Mouse (Mus musculus): ENCODE measurements around the gene Lilra5. TPM values are rescaled to one million over a fixed set of nuclear protein-coding genes. Genes with fewer than 3 reads are reported as not detected.
"Not testable (repeated sequence)": the region's sequence is repeated elsewhere in the genome, so short reads cannot be mapped to it uniquely, and the experiment has no call there.

The Lilra5 gene
- polyA plus RNA-seq, 1 experiment from 2014 or later: 0.43 TPM

DNA sequence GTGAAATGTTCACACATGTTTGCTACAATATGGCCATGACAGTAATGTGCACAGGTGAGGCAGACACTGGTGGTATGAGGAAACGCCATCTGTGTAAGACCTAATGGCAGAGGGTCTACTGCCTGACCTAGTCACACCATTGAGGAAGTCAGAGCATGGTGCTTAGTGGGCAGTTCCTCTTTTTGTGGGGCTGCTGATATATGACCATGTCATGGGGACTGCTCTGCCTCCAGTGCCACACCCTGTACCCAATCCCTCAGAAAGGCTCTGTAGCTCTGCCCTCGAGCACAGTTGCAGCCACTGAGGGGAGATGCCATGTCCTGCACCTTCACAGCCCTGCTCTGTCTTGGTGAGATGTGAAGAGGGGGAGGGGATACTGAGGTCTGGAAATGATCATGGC is 36.3 kb downstream of the Lilra5 start:
- not testable (repeated sequence) for H3K4me3 ChIP-seq (replicated peaks); H3K9ac ChIP-seq; H3K36me3 ChIP-seq; H3K27ac ChIP-seq; H3K27me3 ChIP-seq; ATAC-seq (ENCODE audit: low read depth); H3K4me2 ChIP-seq; H3K4me1 ChIP-seq (replicated peaks); H3K9me3 ChIP-seq (replicated peaks)
- 15% methylated on average over 2 of the region's 2 CpGs for WGBS (ENCODE audit: insufficient replicate concordance)
- peak; percentile 3 for DNase-seq

DNA sequence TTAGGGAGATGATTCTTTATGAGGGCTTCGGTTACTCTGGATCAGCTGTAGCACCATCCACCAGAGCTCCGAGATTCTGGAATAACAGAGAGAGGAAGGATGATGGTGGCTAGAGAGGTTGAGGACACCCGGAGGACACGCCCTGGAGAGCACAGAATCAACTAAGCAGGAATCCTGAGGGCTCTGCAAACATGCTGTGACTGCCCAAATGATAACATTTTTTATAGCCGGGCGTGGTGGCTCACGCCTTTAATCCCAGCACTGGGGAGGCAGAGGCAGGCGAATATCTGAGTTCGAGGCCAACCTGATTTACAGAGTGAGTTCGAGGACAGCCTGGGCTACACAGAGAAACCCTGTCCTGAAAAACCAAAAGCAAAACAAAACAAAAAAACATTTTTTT is 37.9 kb downstream of the Lilra5 start:
- H3K4me1 ChIP-seq (replicated peaks); H3K27ac ChIP-seq; DNase-seq; H3K4me2 ChIP-seq; H3K9ac ChIP-seq; H3K4me3 ChIP-seq (replicated peaks); ATAC-seq (ENCODE audit: low read depth); H3K27me3 ChIP-seq; H3K36me3 ChIP-seq; H3K9me3 ChIP-seq (replicated peaks): not testable (repeated sequence)
- WGBS (ENCODE audit: insufficient replicate concordance): 74% methylated on average over 10 of the region's 10 CpGs

DNA sequence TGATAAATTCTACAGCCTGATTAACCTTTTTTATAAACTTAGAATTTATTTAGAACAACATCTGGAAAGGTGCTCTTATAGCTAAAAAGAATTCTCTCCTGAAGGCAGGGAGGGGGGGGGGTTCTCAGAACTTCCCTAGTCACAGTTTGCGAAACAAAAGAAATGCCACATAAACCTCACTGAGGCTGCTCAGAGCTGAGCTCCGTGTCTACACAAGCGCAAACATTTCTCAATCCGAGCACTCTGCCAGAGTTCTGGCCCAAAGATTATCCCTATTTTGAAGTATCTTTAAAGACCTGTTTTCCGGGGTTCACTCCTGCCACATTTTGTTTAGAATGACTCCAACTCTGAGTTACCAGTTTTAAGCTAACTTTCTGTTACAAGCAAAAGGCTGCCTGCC is 55.1 kb downstream of the Lilra5 start:
- WGBS (ENCODE audit: insufficient replicate concordance): 62% methylated on average over 5 of the region's 5 CpGs
- no peak overlapping the region for H3K27ac ChIP-seq
- H3K4me3 ChIP-seq (replicated peaks): no peak overlapping the region
- H3K9me3 ChIP-seq (replicated peaks): no peaks in the 10 kb centered on the region
- no peak overlapping the region for H3K4me2 ChIP-seq
- no peak for DNase-seq
- no peaks in the 10 kb centered on the region for H3K36me3 ChIP-seq
- ATAC-seq (ENCODE audit: low read depth): no peak
- H3K27me3 ChIP-seq: no peaks in the 10 kb centered on the region
- no peaks in the 10 kb centered on the region for H3K4me1 ChIP-seq (replicated peaks)
- H3K9ac ChIP-seq: no peak overlapping the region

Other genes with a start within 250 kb of the Lilra5 start
- 1.4 and 1.8 TPM in 2 replicates for gene Lair1, start 174.6 kb upstream of the Lilra5 start, polyA plus RNA-seq (2015; fragmentation: Nextera tagmentation; extraction: Ambion mirVana)
- gene Ttyh1, start 118.3 kb upstream of the Lilra5 start, polyA plus RNA-seq (2015; fragmentation: Nextera tagmentation; extraction: Ambion mirVana): 0.36 and 0.52 TPM in 2 replicates
- 16.3 and 22.9 TPM in 2 replicates for gene Leng8, start 100.7 kb upstream of the Lilra5 start, polyA plus RNA-seq (2015; fragmentation: Nextera tagmentation; extraction: Ambion mirVana)
- gene Leng9, start 87.4 kb upstream of the Lilra5 start, polyA plus RNA-seq (2015; fragmentation: Nextera tagmentation; extraction: Ambion mirVana): 0.83 and 0.88 TPM in 2 replicates
- 8.0 and 8.5 TPM in 2 replicates for gene Cdc42ep5, start 72.9 kb upstream of the Lilra5 start, polyA plus RNA-seq (2015; fragmentation: Nextera tagmentation; extraction: Ambion mirVana)
- not detected in 2 replicates for gene Ncr1, start 100.0 kb downstream of the Lilra5 start, polyA plus RNA-seq (2015; fragmentation: Nextera tagmentation; extraction: Ambion mirVana)
- 4.3 and 4.6 TPM in 2 replicates for gene Gp6, start 160.0 kb downstream of the Lilra5 start, polyA plus RNA-seq (2015; fragmentation: Nextera tagmentation; extraction: Ambion mirVana)
- 7.7 and 7.9 TPM in 2 replicates for gene Rdh13, start 207.9 kb downstream of the Lilra5 start, polyA plus RNA-seq (2015; fragmentation: Nextera tagmentation; extraction: Ambion mirVana)
- gene Eps8l1, start 222.9 kb downstream of the Lilra5 start, polyA plus RNA-seq (2015; fragmentation: Nextera tagmentation; extraction: Ambion mirVana): 1.4 TPM in 2 replicates